ENCODE assay signal across 20 mouse cellular contexts in the genomic region with DNA sequence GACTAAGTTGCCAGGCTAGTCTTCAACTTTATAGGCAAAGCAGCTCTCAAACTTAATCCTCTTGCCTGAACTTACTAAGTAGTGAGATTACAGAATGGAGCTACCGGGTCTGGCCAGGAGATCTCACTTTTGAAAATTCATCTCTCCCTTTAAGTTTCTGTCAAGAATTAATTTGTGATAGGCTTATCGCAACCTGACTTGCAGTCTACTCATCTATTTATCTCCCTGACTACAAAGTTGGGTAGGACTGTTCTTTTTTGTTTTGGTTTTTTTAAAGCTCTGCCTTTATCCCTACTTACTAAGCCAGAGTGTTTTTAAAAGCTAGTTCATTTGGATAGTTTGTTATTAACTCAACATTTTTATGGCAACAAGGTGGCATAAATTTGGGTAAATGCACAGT. TPM values are rescaled to one million over a fixed set of nuclear protein-coding genes. Genes with fewer than 3 reads are reported as not detected.
"Had no signal": no experiment of that assay in that cellular context is flagged by ENCODE, and none has a peak within 500 bp of the region (broad histone marks: within the 10 kb centered on the region; RNA-seq: fewer than 3 reads in every experiment).

No protein-coding gene starts in this region.

- H3K4me1 ChIP-seq: intestine, embryonic 15.5 days; limb, embryonic 12.5 days; lung, embryonic 15.5 days; midbrain, embryonic 10.5 days; neural tube, embryonic 12.5 days had no signal

- H3K4me2 ChIP-seq: intestine, embryonic 15.5 days; limb, embryonic 12.5 days; lung, embryonic 15.5 days; neural tube, embryonic 12.5 days had no signal

- H3K4me3 ChIP-seq: intestine, embryonic 15.5 days; layer of hippocampus, adult 2 months; limb, embryonic 12.5 days; lung, embryonic 15.5 days; midbrain, embryonic 10.5 days; neural tube, embryonic 12.5 days had no signal

- H3K27me3 ChIP-seq: intestine, embryonic 15.5 days; limb, embryonic 12.5 days; lung, embryonic 15.5 days; neural tube, embryonic 12.5 days had no signal

- H3K27ac ChIP-seq: layer of hippocampus, adult 2 months; limb, embryonic 12.5 days; lung, embryonic 15.5 days; macrophage; midbrain, embryonic 10.5 days; neural tube, embryonic 12.5 days had no signal

- H3K9me3 ChIP-seq: intestine, embryonic 15.5 days; limb, embryonic 12.5 days; lung, embryonic 15.5 days; midbrain, embryonic 10.5 days; neural tube, embryonic 12.5 days had no signal

- H3K9ac ChIP-seq: intestine, embryonic 15.5 days; limb, embryonic 12.5 days; lung, embryonic 15.5 days; neural tube, embryonic 12.5 days had no signal

- DNase-seq: kidney, adult 18-20 months; kidney, postnatal 10 days; kidney, postnatal 4 days; lung, postnatal 14 days; midbrain, embryonic 14.5 days; retina, postnatal 1 day; right cerebral cortex, postnatal 4 days had no signal

RNA-seq across cellular contexts. Expression of a gene that starts 35.3 kb away (rescaled TPM):
- total RNA-seq: monocyte, adult 5-6 weeks; neutrophil, adult 5-6 weeks had no signal
- polyA plus RNA-seq: macrophage had no signal

RNA-seq across cellular contexts. Expression of a gene that starts 47.3 kb away (rescaled TPM):
- total RNA-seq: liver, adult 2 months; monocyte, adult 5-6 weeks; neutrophil, adult 5-6 weeks had no signal
- polyA plus RNA-seq: intestine, embryonic 15.5 days; kidney, embryonic 14.5 days; limb, embryonic 12.5 days; liver, adult 2 months; macrophage; midbrain, embryonic 10.5 days; midbrain, embryonic 14.5 days; spleen, adult 2 months; stomach, embryonic 16.5 days had no signal
